Mouse (Mus musculus): Measurements from ENCODE around the gene Myl3. TPM values are rescaled to one million over a fixed set of nuclear protein-coding genes. Genes with fewer than 3 reads are reported as not detected.

Gene Myl3
- polyA plus RNA-seq, 1 experiment from 2014 or later = 0.66 TPM

GRCm38 (mm10) chr9:110779242-110779913, 37.7 kb downstream of the Myl3 start:
- H3K9me3 ChIP-seq (ENCODE audit: control insufficient read depth, low read length) = no peaks in the 10 kb centered on the region
- ATAC-seq (ENCODE audit: low read depth) = no peak
- no peak overlapping the region for H3K4me3 ChIP-seq (ENCODE audit: low read depth, low read length)
- 58% methylated on average over 5 of the region's 5 CpGs for WGBS
- H3K36me3 ChIP-seq (ENCODE audit: control insufficient read depth, insufficient read depth, low read length) = no peaks in the 10 kb centered on the region
- no peak overlapping the region for H3K4me2 ChIP-seq (ENCODE audit: low read depth, low read length)
- H3K27ac ChIP-seq (ENCODE audit: low read depth, low read length) = no peak overlapping the region
- H3K27me3 ChIP-seq (ENCODE audit: control insufficient read depth, insufficient read depth, low read length) = no peaks in the 10 kb centered on the region
- H3K9ac ChIP-seq (replicated peaks; ENCODE audit: low read depth, low read length) = no peak overlapping the region
- H3K4me1 ChIP-seq (ENCODE audit: control insufficient read depth, insufficient read depth, low read length) = no peaks in the 10 kb centered on the region; the same call in 1 of the 2 replicates

GRCm38 (mm10) chr9:110781256-110781721, 39.6 kb downstream of the Myl3 start:
- peak overlapping the region; percentile 44 for H3K4me3 ChIP-seq (ENCODE audit: low read depth, low read length)
- under 1% methylated on average over 43 of the region's 43 CpGs for WGBS
- no peaks in the 10 kb centered on the region for H3K27me3 ChIP-seq (ENCODE audit: control insufficient read depth, insufficient read depth, low read length)
- H3K4me1 ChIP-seq (ENCODE audit: control insufficient read depth, insufficient read depth, low read length) = no peaks in the 10 kb centered on the region; the same call in 1 of the 2 replicates
- no peaks in the 10 kb centered on the region for H3K9me3 ChIP-seq (ENCODE audit: control insufficient read depth, low read length)
- peak overlapping the region; percentile 70 for H3K9ac ChIP-seq (replicated peaks; ENCODE audit: low read depth, low read length)
- H3K36me3 ChIP-seq (ENCODE audit: control insufficient read depth, insufficient read depth, low read length) = no peaks in the 10 kb centered on the region
- ATAC-seq (ENCODE audit: low read depth) = peak; percentile 97
- peak overlapping the region; percentile 74 for H3K27ac ChIP-seq (ENCODE audit: low read depth, low read length)
- peak overlapping the region; percentile 70 for H3K4me2 ChIP-seq (ENCODE audit: low read depth, low read length)

- Histone ChIP-seq H3K4me1 (ENCODE audit: control insufficient read depth, insufficient read depth, low read length) (no peaks in the 10 kb centered on the region; the same call in 1 of the 2 replicates), H3K4me2 (ENCODE audit: low read depth, low read length) (peak overlapping the region; percentile 70), H3K4me3 (ENCODE audit: low read depth, low read length) (peak overlapping the region; percentile 44), H3K36me3 (ENCODE audit: control insufficient read depth, insufficient read depth, low read length) (no peaks in the 10 kb centered on the region), H3K9me3 (ENCODE audit: control insufficient read depth, low read length) (no peaks in the 10 kb centered on the region), H3K27ac (ENCODE audit: low read depth, low read length) (peak overlapping the region; percentile 74), H3K9ac (replicated peaks; ENCODE audit: low read depth, low read length) (peak overlapping the region; percentile 70), H3K27me3 (ENCODE audit: control insufficient read depth, insufficient read depth, low read length) (no peaks in the 10 kb centered on the region)
- peak; percentile 73 for ATAC-seq (ENCODE audit: low read depth)
- under 1% methylated on average over 23 of the region's 23 CpGs for WGBS
Measured at GRCm38 (mm10) chr9:110781731-110782130, 40.1 kb downstream of the Myl3 start.

GRCm38 (mm10) chr9:110783611-110784010, 42.0 kb downstream of the Myl3 start:
- Histone ChIP-seq H3K4me1 (ENCODE audit: control insufficient read depth, insufficient read depth, low read length) (no peaks in the 10 kb centered on the region; the same call in 1 of the 2 replicates), H3K4me2 (ENCODE audit: low read depth, low read length) (no peak overlapping the region), H3K36me3 (ENCODE audit: control insufficient read depth, insufficient read depth, low read length) (no peaks in the 10 kb centered on the region), H3K27ac (ENCODE audit: low read depth, low read length) (no peak overlapping the region), H3K4me3 (ENCODE audit: low read depth, low read length) (no peak overlapping the region), H3K9ac (replicated peaks; ENCODE audit: low read depth, low read length) (no peak overlapping the region), H3K9me3 (ENCODE audit: control insufficient read depth, low read length) (no peaks in the 10 kb centered on the region), H3K27me3 (ENCODE audit: control insufficient read depth, insufficient read depth, low read length) (no peaks in the 10 kb centered on the region)
- ATAC-seq (ENCODE audit: low read depth) = no peak
- 36% methylated on average over 1 of the region's 1 CpGs for WGBS

- Histone ChIP-seq H3K9me3 (ENCODE audit: control insufficient read depth, low read length) (no peaks in the 10 kb centered on the region), H3K27me3 (ENCODE audit: control insufficient read depth, insufficient read depth, low read length) (no peaks in the 10 kb centered on the region), H3K9ac (replicated peaks; ENCODE audit: low read depth, low read length) (no peak overlapping the region), H3K27ac (ENCODE audit: low read depth, low read length) (no peak overlapping the region), H3K4me3 (ENCODE audit: low read depth, low read length) (no peak overlapping the region), H3K4me2 (ENCODE audit: low read depth, low read length) (no peak overlapping the region), H3K36me3 (ENCODE audit: control insufficient read depth, insufficient read depth, low read length) (no peaks in the 10 kb centered on the region), H3K4me1 (ENCODE audit: control insufficient read depth, insufficient read depth, low read length) (no peaks in the 10 kb centered on the region)
- WGBS = 89% methylated on average over 3 of the region's 3 CpGs
- ATAC-seq (ENCODE audit: low read depth) = no peak
Measured at GRCm38 (mm10) chr9:110788169-110788568, 46.5 kb downstream of the Myl3 start.

- WGBS = 75% methylated on average over 4 of the region's 4 CpGs
- Histone ChIP-seq H3K27me3 (ENCODE audit: control insufficient read depth, insufficient read depth, low read length) (no peaks in the 10 kb centered on the region), H3K4me2 (ENCODE audit: low read depth, low read length) (no peak overlapping the region), H3K27ac (ENCODE audit: low read depth, low read length) (no peak overlapping the region), H3K4me1 (ENCODE audit: control insufficient read depth, insufficient read depth, low read length) (no peaks in the 10 kb centered on the region), H3K9me3 (ENCODE audit: control insufficient read depth, low read length) (no peaks in the 10 kb centered on the region), H3K36me3 (ENCODE audit: control insufficient read depth, insufficient read depth, low read length) (no peaks in the 10 kb centered on the region), H3K4me3 (ENCODE audit: low read depth, low read length) (no peak overlapping the region), H3K9ac (replicated peaks; ENCODE audit: low read depth, low read length) (no peak overlapping the region)
- no peak for ATAC-seq (ENCODE audit: low read depth)
Measured at GRCm38 (mm10) chr9:110790462-110790861, 48.8 kb downstream of the Myl3 start.

- Histone ChIP-seq H3K4me3 (ENCODE audit: low read depth, low read length) (no peak overlapping the region), H3K9ac (replicated peaks; ENCODE audit: low read depth, low read length) (no peak overlapping the region), H3K4me1 (ENCODE audit: control insufficient read depth, insufficient read depth, low read length) (no peaks in the 10 kb centered on the region), H3K4me2 (ENCODE audit: low read depth, low read length) (no peak overlapping the region), H3K27me3 (ENCODE audit: control insufficient read depth, insufficient read depth, low read length) (no peaks in the 10 kb centered on the region), H3K36me3 (ENCODE audit: control insufficient read depth, insufficient read depth, low read length) (no peaks in the 10 kb centered on the region), H3K9me3 (ENCODE audit: control insufficient read depth, low read length) (no peaks in the 10 kb centered on the region), H3K27ac (ENCODE audit: low read depth, low read length) (no peak overlapping the region)
- WGBS = 87% methylated on average over 10 of the region's 10 CpGs
- no peak for ATAC-seq (ENCODE audit: low read depth)
Measured at GRCm38 (mm10) chr9:110797013-110797412, 55.4 kb downstream of the Myl3 start.

GRCm38 (mm10) chr9:110797866-110798265, 56.2 kb downstream of the Myl3 start, which contains the start of gene Prss42:
Prss42 (plus strand) TSS chr9:110798166.
- no peaks in the 10 kb centered on the region for H3K4me1 ChIP-seq (ENCODE audit: control insufficient read depth, insufficient read depth, low read length)
- no peaks in the 10 kb centered on the region for H3K27me3 ChIP-seq (ENCODE audit: control insufficient read depth, insufficient read depth, low read length)
- H3K27ac ChIP-seq (ENCODE audit: low read depth, low read length) = no peak within 1 kb of the TSS
- H3K4me2 ChIP-seq (ENCODE audit: low read depth, low read length) = no peak within 1 kb of the TSS
- no peaks in the 10 kb centered on the region for H3K9me3 ChIP-seq (ENCODE audit: control insufficient read depth, low read length)
- no peaks in the 10 kb centered on the region for H3K36me3 ChIP-seq (ENCODE audit: control insufficient read depth, insufficient read depth, low read length)
- no peak within 1 kb of the TSS for H3K4me3 ChIP-seq (ENCODE audit: low read depth, low read length)
- 87% methylated on average over 14 of the region's 14 CpGs for WGBS
- no peak for ATAC-seq (ENCODE audit: low read depth)
- H3K9ac ChIP-seq (replicated peaks; ENCODE audit: low read depth, low read length) = no peak within 1 kb of the TSS

GRCm38 (mm10) chr9:110800834-110801479, 59.3 kb downstream of the Myl3 start:
- no peak for ATAC-seq (ENCODE audit: low read depth)
- Histone ChIP-seq H3K9me3 (ENCODE audit: control insufficient read depth, low read length) (no peaks in the 10 kb centered on the region), H3K27ac (ENCODE audit: low read depth, low read length) (no peak overlapping the region), H3K36me3 (ENCODE audit: control insufficient read depth, insufficient read depth, low read length) (no peaks in the 10 kb centered on the region), H3K4me1 (ENCODE audit: control insufficient read depth, insufficient read depth, low read length) (no peaks in the 10 kb centered on the region), H3K9ac (replicated peaks; ENCODE audit: low read depth, low read length) (no peak overlapping the region), H3K4me3 (ENCODE audit: low read depth, low read length) (no peak overlapping the region), H3K4me2 (ENCODE audit: low read depth, low read length) (no peak overlapping the region), H3K27me3 (ENCODE audit: control insufficient read depth, insufficient read depth, low read length) (no peaks in the 10 kb centered on the region)
- WGBS = 90% methylated on average over 8 of the region's 8 CpGs
